Mouse (Mus musculus) adrenal gland, postnatal 14 days (tissue): ENCODE results near the gene Naxe. TPM values are rescaled to one million over a fixed set of nuclear protein-coding genes. Genes with fewer than 3 reads are reported as not detected.

Experiments
- DNase-seq: peaks from one replicate; pipeline ENCODE4 v3.0.0; 2021; ENCODE audit warnings: mixed read lengths
- total RNA-seq: library from RNA; stranded (reverse); gene quantifications from 2 replicates; pipeline ENCODE4 v1.2.3, GENCODE M21; 2021

The Naxe gene
- total RNA-seq, 1 experiment from 2014 or later, result 138 TPM

DNA sequence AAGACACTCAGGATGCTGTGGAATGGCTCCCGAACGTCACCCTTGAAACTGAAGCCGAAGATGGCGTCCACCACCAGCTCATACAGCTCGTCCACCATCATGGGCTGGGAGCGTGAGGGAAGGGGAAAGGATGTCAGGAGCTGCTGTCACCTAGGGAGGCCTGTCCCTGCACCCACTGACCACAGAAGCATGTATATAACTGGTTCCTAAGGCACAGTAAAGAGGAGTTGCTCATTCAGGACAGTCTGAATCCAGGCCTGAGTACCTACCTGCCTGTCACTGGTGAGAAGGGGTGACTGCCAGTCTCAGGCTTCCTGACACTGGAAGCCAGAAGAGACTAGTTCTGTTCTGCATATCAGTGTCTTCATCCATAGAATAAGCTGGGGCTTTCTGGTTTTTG lies 1.3 kb downstream of the Naxe start:
- no peak for DNase-seq

DNA sequence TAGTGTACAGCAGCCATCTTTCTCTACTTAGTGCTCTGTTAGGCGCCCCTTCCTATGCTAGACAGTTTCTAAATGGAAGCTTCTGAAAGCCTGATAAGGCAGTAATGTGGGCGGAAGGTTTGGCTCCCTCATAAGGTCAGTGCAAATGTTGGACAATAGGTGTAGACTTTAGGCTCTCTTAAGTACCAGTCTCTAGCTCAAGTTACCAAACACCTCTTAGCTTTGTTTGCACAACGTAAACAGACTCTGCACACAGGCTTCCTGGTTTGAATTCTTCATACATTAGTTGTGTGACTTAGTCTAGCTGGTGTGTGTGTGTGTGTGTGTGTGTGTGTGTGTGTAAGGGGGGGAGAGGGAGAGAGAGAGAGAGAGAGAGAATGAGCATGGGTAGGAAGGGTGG lies 8.8 kb downstream of the Naxe start:
- no peak for DNase-seq

- DNase-seq, result peak; percentile 92
Observed at GRCm38 (mm10) chr3:88042661-88043421, 15.5 kb downstream of the Naxe start, which contains the start of gene Gpatch4. Gpatch4 (plus strand) TSS chr3:88043108.

GRCm38 (mm10) chr3:88035561-88036293 lies 22.6 kb downstream of the Naxe start:
- no peak for DNase-seq

DNA sequence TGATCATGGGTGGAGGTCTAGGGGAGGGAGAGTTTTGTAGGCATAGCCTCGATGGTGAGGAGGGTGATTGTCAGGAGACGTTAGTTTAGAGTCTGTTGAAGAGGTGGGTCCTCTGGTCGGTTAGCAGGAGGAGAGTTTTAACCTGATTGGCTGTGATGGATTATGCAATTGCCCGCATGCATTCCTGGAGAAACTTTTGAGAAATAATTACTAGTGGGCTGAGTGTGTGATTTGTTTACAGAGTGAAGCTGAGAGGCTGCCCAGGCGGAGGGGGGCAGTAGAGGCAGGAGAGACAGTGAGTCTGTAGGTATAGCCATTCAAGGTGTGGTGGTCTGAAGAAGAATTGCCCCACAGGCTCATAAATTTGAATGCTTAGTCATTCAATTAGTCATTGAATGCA lies 24.8 kb downstream of the Naxe start:
- DNase-seq, result no peak

DNA sequence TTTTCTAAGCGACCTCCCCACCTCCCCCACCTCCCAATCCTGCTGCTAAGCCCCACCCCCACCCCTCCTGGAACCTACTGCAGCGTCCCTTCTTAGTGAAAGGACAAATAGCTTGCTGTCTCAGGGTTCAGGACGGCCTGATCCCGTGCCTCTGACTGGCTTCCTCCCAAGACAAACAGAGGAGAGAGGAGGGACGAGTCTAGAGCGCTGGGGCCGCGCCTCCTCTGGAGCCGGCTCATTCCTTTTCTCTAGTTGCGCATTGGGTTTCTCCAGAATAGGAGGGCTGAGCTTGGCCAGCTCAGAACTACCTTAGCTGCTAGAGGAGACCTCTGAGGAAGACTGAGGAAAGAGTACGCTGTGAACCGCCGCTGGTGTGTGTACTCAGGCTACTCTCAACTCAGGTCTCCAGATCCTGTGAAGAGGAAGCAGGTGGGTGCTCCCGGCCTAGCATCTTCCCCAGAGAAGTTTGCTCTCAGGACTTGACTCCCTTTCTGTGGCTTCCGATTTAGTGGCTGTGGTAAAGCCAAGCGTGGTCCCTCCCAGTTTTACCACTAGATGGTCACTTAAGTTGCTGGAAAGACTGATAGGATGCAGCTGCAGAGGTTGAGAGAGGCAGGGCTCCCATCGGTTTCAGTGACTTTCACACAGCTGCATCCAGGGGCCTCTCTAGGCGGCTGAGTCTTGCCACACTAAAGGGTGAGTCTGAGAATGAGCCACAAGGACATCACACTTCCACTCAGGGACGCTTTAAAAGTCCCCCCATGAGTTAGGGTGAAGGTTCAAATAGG lies 27.5 kb downstream of the Naxe start:
- peak; percentile 77 for DNase-seq

- DNase-seq, result peak; percentile 26
Observed at GRCm38 (mm10) chr3:88027434-88028186, 30.7 kb downstream of the Naxe start, which contains the start of gene Hapln2. Hapln2 (minus strand) TSS chr3:88027583.

DNA sequence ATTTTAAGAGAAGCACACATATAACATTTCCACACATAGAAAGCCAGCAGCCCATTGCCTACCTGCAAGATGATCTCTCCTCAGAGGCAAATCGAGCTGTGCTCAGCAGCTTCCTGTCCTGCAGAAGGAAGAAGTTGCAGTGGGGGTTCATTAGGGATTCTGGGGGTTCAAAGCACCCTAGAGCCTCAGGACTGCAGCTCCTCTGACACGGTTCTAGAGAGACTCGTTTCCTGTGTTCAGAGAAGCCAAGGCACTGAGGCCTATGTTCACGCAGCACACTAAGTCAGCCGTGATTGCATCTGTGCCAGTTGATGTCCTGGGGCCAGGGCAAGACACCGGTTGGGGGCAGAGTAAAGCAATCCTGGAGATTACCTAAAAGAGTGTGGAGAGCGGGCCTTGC lies 31.5 kb downstream of the Naxe start:
- DNase-seq, result no peak

DNA sequence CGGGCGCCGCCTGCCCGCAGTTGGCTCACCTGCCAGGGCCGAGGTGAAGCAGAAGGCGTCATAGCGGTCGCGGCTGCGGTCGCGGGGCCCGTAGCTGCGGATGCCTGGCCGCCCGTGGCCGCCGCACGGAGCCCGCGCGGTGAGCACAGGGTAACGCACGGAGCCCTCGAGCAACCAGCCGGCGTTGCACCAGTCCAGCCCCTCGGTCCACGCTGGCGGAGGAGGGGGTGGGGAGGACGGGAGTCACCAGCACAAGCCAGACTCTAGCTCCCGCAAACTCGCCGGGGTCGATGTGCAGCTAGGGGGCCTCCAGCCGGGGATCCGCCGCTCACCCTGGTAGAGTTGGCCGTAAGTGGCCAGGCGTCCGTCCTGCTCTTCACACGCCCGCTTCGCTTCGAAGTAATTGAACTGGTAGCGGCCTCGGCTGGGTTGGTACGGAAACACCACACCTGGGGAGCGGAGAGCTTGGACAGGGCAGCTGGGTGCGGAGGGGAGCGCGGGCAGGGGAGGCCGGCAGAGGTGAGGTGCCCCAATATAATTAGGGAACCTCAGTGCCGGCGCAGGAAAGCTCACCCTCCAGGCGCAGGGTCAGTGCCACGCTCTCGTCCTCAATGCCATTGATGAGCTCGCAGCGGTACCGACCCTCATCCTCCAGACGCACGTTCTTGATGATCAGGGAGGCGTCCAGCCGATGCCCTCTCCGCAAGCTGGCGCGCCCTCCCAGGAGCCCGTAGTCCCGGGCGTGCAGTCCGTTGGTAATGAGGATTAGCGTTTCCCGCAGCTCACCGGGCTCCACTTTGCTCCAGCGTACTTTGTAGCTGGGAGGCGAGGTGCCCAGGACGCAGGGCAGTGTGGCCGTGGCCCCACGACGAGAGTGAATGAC lies 34.9 kb downstream of the Naxe start:
- peak; percentile 18 for DNase-seq

- DNase-seq, result peak; percentile 96
Observed at GRCm38 (mm10) chr3:88022322-88023191, 35.7 kb downstream of the Naxe start.

GRCm38 (mm10) chr3:88010634-88011265 lies 47.5 kb downstream of the Naxe start:
- peak; percentile 53 for DNase-seq

Other genes with a start within 250 kb of the Naxe start
- 29.1 and 36.7 TPM in 2 replicates for gene Pear1, start 234.2 kb downstream of the Naxe start, total RNA-seq
- gene Sh2d2a, start 211.7 kb downstream of the Naxe start, total RNA-seq, result 0.19 and 3.7 TPM in 2 replicates
- 50.0 and 50.4 TPM in 2 replicates for gene Prcc, start 172.9 kb downstream of the Naxe start, total RNA-seq
- gene Hdgf, start 152.2 kb downstream of the Naxe start, total RNA-seq, result 169 and 171 TPM in 2 replicates
- gene Mrpl24, start 139.0 kb downstream of the Naxe start, total RNA-seq, result 115 and 119 TPM in 2 replicates
- 22.9 and 23.4 TPM in 2 replicates for gene Isg20l2, start 128.2 kb downstream of the Naxe start, total RNA-seq
- gene Rrnad1, start 127.8 kb downstream of the Naxe start, total RNA-seq, result 13.9 and 15.6 TPM in 2 replicates
- not detected in 2 replicates for gene Crabp2, start 109.8 kb downstream of the Naxe start, total RNA-seq
- gene Nes, start 87.4 kb downstream of the Naxe start, total RNA-seq, result 14.5 and 23.0 TPM in 2 replicates
- gene Bcan, start 58.3 kb downstream of the Naxe start, total RNA-seq, result 28.5 and 31.5 TPM in 2 replicates
- gene Hapln2, start 30.9 kb downstream of the Naxe start, total RNA-seq, result not detected in 2 replicates
- gene Gpatch4, start 15.4 kb downstream of the Naxe start, total RNA-seq, result 15.7 and 22.5 TPM in 2 replicates
- gene Ttc24, start 19.8 kb upstream of the Naxe start, total RNA-seq, result not detected in 2 replicates
- gene Iqgap3, start 23.5 kb upstream of the Naxe start, total RNA-seq, result 7.3 and 8.0 TPM in 2 replicates
- 92.9 and 98.4 TPM in 2 replicates for gene Mef2d, start 83.9 kb upstream of the Naxe start, total RNA-seq
- 0.86 and 2.1 TPM in 2 replicates for gene Rhbg, start 196.2 kb upstream of the Naxe start, total RNA-seq
- gene Gm38392, start 228.7 kb upstream of the Naxe start, total RNA-seq, result 0.96 and 1.5 TPM in 2 replicates
- gene Tsacc, start 238.5 kb upstream of the Naxe start, total RNA-seq, result 8.3 and 9.7 TPM in 2 replicates
- 255 and 265 TPM in 2 replicates for gene Cct3, start 238.6 kb upstream of the Naxe start, total RNA-seq